Mouse (Mus musculus) layer of hippocampus, postnatal 25 days (tissue): ENCODE data around the gene Cct3. TPM values are rescaled to one million over a fixed set of nuclear protein-coding genes. Genes with fewer than 3 reads are reported as not detected.
"Not testable (repeated sequence)": the region's sequence is repeated elsewhere in the genome, so short reads cannot be mapped to it uniquely, and the experiment has no call there.

Experiments
- DNase-seq, 2 experiments: peaks; one replicate each; pipeline ENCODE4 v3.0.0; 2022; ENCODE audit warnings: mixed read lengths in 2 of 2, low spot score in 1 of 2; ENCODE audit errors: extremely low spot score in 1 of 2
- total RNA-seq, 2 experiments: library from RNA; stranded (reverse); gene quantifications; 2 replicates each; pipeline ENCODE4 v1.2.3; 2021

Gene Cct3
- total RNA-seq, 2 experiments from 2014 or later: 165 to 199 TPM

DNA sequence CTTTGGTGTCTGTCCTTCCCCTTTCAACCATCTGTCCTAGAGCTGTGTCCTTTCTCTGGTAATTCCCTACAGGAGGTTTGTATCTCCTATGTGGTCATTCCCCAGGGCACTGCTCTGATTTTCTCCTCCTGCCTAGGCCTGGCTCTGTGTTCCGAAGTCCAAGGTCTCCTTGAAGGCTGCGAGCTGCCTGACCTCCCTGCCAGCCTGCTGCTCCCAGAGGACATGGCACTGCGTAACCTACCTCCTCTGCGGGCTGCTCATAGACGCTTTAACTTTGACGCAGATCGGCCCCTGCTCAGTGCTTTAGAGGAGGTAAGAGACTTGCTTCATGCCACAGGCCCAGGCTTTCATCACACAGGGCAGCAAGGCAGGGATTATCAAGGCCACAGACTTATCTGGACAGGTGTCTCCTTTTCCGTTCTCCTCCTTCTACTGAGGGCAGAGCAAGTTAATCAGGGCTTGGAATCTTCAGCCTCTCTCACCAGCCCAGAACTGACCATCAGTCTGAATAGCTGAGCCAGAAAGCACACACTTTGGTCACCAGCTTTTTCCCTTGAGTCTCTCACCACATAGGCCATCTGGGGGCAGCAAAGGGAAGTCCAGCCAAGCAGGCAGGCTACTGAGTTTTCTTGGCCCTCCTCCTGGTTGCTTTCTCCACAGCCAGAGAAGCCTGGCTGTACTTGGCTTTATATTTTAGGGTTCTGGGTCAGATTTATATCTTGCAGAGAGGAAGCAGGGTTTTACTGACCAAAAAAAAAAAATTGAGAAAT lies 57.7 kb downstream of the Cct3 start:
- DNase-seq: no peak

GRCm38 (mm10) chr3:88359584-88359983 lies 62.7 kb downstream of the Cct3 start:
- DNase-seq: no peak

GRCm38 (mm10) chr3:88359989-88360388 lies 63.1 kb downstream of the Cct3 start:
- DNase-seq: no peak

DNA sequence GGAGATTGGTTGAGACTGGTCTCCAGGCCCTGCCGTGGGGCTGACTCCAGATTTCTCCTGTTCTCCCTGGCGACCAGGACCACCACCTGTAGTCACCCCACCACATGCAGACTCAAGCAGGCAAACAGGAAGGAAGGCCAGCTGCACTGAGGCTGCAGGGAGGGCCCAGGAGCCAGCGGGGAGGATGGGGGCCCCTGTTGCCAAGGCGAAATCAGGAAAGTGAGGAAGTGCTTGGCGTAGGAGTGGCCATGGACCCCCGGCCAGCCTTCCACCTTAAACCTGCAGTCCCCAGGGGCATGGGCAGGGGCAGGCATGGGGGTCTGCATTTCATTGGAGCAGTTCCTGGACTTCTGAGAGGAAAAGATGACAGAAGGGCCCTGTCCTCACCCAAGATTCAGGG lies 64.2 kb downstream of the Cct3 start:
- DNase-seq: no peak

- no peak for DNase-seq
Observed at GRCm38 (mm10) chr3:88361612-88362313, 64.8 kb downstream of the Cct3 start.

DNA sequence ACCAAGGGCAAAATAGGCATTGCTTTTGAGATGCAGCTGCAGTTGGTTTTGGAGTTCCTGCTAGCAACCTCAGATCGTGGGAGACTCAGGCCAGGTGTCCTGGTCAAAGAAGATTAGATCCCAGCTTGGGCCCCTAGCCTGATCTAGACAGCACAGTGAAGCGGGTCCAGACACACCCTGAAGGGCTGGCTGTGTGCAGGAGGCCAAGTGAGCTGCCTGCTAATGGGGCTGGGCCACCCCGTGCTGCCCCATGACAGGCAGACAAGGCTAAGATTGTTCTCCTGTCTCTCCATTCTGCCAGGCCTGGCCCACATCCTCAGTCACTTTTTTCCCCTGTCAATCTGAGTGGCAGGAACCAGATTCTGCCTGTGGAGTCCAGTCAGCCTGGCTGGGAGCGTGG lies 66.8 kb downstream of the Cct3 start:
- DNase-seq: peak in 1 of 2 experiments; percentile 24

DNA sequence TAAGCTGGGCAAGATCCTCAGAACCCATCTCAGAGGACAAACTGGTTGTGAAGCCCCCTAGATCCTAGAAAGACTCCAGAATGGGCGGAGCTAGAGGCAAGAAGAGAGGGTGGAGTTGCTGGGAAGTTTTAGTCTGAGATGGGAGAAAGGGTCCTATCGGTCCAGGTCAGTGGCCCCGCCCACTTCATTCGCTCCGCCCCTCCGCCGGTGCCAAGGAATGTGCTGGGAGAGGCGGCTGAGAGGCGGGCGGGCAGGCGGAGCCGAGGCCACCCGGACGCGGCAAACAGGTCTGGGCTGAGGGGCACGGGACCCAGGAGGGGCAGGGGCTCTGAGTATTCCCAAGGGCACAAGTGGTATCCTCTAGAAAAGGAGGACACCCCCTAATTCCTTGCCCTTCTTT lies 67.4 kb downstream of the Cct3 start, which contains the start of gene Paqr6:
TSS of gene Paqr6 (plus strand) at position 248 of the 400 bp plus-strand sequence.
- DNase-seq: peak in 1 of 2 experiments; percentile 37

GRCm38 (mm10) chr3:88365705-88366361 lies 68.9 kb downstream of the Cct3 start:
- DNase-seq: no peak

- DNase-seq: peak in 1 of 2 experiments; percentile 20
Observed at GRCm38 (mm10) chr3:88366830-88367428, 70.0 kb downstream of the Cct3 start.

- not testable (repeated sequence) for DNase-seq
Observed at GRCm38 (mm10) chr3:88367517-88367916, 70.6 kb downstream of the Cct3 start.

DNA sequence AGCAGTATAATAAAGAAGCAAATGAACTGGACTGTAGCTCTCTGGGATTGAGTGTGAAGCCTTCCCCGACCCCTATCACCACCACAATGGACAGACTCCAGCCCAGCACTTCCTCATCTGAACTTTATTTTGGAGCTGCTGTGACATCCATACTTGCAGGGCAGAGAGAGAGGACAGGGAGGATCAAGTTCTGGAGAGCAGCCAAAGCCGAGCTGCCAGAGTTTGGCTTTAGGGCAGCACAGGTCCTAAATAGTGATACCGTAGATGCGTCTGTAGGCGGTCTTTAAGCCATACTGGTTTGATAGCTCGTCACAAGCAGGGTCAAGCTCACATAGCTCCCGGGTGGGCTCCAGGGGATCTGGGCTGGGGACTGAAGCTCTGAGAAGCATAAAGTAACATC lies 71.6 kb downstream of the Cct3 start:
- not testable (repeated sequence) for DNase-seq

Other genes with a start within 250 kb of the Cct3 start
- 10 to 100 TPM; 80.8 to 84.2 TPM for gene Naxe, start 238.6 kb upstream of the Cct3 start, total RNA-seq
- gene Ttc24, start 218.8 kb upstream of the Cct3 start, total RNA-seq: not detected
- under 1 TPM; 0.42 to 0.52 TPM for gene Iqgap3, start 215.1 kb upstream of the Cct3 start, total RNA-seq
- 100 to 1,000 TPM; 179 to 212 TPM for gene Mef2d, start 154.7 kb upstream of the Cct3 start, total RNA-seq
- not detected for gene Rhbg, start 42.4 kb upstream of the Cct3 start, total RNA-seq
- gene Gm38392, start 9.9 kb upstream of the Cct3 start, total RNA-seq: not detected
- gene Tsacc, start 117 bp upstream of the Cct3 start, total RNA-seq: 10 to 100 TPM in 1 of 2 experiments, 1 to 10 TPM in 1; 3.2 to 10.5 TPM
- gene Glmp, start 27.9 kb downstream of the Cct3 start, total RNA-seq: 10 to 100 TPM; 77.5 to 97.5 TPM
- 1 to 10 TPM; 1.3 to 1.4 TPM for gene Tmem79, start 39.0 kb downstream of the Cct3 start, total RNA-seq
- 10 to 100 TPM; 63.7 to 71.6 TPM for gene Smg5, start 39.1 kb downstream of the Cct3 start, total RNA-seq
- gene Paqr6, start 67.5 kb downstream of the Cct3 start, total RNA-seq: 10 to 100 TPM; 10.9 to 12.7 TPM
- under 1 TPM; 0.30 to 0.40 TPM for gene Bglap3, start 75.6 kb downstream of the Cct3 start, total RNA-seq
- gene Bglap2, start 81.6 kb downstream of the Cct3 start, total RNA-seq: not detected
- gene Bglap, start 87.3 kb downstream of the Cct3 start, total RNA-seq: 1 to 10 TPM in 1 of 2 experiments, not detected in 1; 1.3 TPM
- 1 to 10 TPM; 4.5 to 5.6 TPM for gene Pmf1, start 113.2 kb downstream of the Cct3 start, total RNA-seq
- 10 to 100 TPM; 74.3 to 75.8 TPM for gene Slc25a44, start 128.0 kb downstream of the Cct3 start, total RNA-seq
- gene Sema4a, start 164.1 kb downstream of the Cct3 start, total RNA-seq: 10 to 100 TPM; 33.3 to 42.8 TPM
- 10 to 100 TPM; 35.6 to 38.8 TPM for gene Lmna, start 212.8 kb downstream of the Cct3 start, total RNA-seq
- gene Mex3a, start 235.3 kb downstream of the Cct3 start, total RNA-seq: 1 to 10 TPM; 4.3 to 4.6 TPM